Mouse (Mus musculus): ENCODE data around the gene Psmd11.

GRCm38 (mm10) chr11:80510124-80510523 lies 81.7 kb downstream of the Psmd11 start:
- TF ChIP-seq CTCF (IDR thresholded peaks at IDR 0.05) (no peak), EP300 (IDR thresholded peaks at IDR 0.05; ENCODE audit: insufficient read depth, low read depth, low read length) (no peak), POLR2A (IDR thresholded peaks at IDR 0.05; ENCODE audit: insufficient read depth, low read depth, low read length) (no peak)
